ENCODE assay signal across 18 mouse cellular contexts in the genomic region with DNA sequence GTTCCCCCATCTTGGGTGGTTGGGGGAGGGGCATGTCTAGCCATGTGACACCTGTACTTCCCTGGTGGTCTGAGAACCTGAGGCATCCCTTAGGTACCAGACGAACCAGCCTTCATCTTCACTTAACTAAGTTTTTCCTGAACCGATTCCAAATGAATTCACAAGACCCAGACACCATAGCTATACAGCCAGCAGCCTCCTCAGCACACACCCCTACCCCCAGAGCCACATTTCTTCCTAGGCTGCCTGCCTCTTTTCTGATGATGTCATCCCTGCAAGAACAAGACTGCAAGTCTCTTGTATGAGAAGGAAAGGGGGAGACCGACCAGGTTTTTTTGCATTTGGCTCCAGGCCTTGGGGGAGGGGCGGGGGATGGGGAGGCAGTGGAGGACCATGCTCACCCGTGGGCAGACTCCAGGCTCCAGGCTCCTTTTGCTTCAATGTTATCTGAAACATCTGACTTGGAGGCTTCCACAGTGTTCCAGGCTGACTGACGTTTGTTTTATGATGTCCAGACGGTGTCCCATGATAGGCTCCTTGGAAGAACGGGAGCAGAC. TPM values are rescaled to one million over a fixed set of nuclear protein-coding genes. Genes with fewer than 3 reads are reported as not detected.
DNase-seq lines count a peak whose midpoint lies in the region; ATAC-seq and TF ChIP-seq lines count a peak whose summit lies in the region.
"Had no signal": no experiment of that assay in that cellular context is flagged by ENCODE, and none has a peak within 500 bp of the region (broad histone marks: within the 10 kb centered on the region; RNA-seq: fewer than 3 reads in every experiment).

No protein-coding gene starts in this region.

- H3K4me3 ChIP-seq in forebrain, embryonic 10.5 days: no peak overlapping the region
- H3K4me3 ChIP-seq in forebrain, embryonic 11.5 days (ENCODE audit: low read depth, low read length): no peak overlapping the region
- H3K4me3 ChIP-seq in kidney, embryonic 14.5 days (ENCODE audit: low read length): no peak overlapping the region
- no peak overlapping the region for H3K4me3 ChIP-seq in embryonic facial prominence, embryonic 13.5 days
- H3K4me3 ChIP-seq in limb, embryonic 15.5 days: no peak overlapping the region
- H3K4me3 ChIP-seq in gastrocnemius, adult 2 months: no peak overlapping the region
- H3K4me3 ChIP-seq: liver, embryonic 13.5 days; midbrain, embryonic 10.5 days; stomach, embryonic 15.5 days had no signal

- no peak for DNase-seq in forebrain, embryonic 10.5 days (ENCODE audit: extremely low spot score, low spot score)
- no peak for DNase-seq in forebrain, embryonic 11.5 days (ENCODE audit: low spot score)
- DNase-seq in kidney, adult 9 months: no peak
- DNase-seq in gastrocnemius, adult 2 months: no peak
- DNase-seq: cerebellum, postnatal 36 days; gastrocnemius, postnatal 25 days; kidney, postnatal 10 days; liver, embryonic 13.5 days; right cerebral cortex, adult 18-20 months; thymus, postnatal 25 days had no signal

- H3K9me3 ChIP-seq in forebrain, embryonic 10.5 days: no peaks in the 10 kb centered on the region
- H3K9me3 ChIP-seq in forebrain, embryonic 11.5 days (ENCODE audit: control insufficient read depth, low read length): no peaks in the 10 kb centered on the region
- no peaks in the 10 kb centered on the region for H3K9me3 ChIP-seq in kidney, embryonic 14.5 days (ENCODE audit: control insufficient read depth, low read length)
- no peaks in the 10 kb centered on the region for H3K9me3 ChIP-seq in embryonic facial prominence, embryonic 13.5 days
- H3K9me3 ChIP-seq in limb, embryonic 15.5 days: no peaks in the 10 kb centered on the region
- H3K9me3 ChIP-seq: liver, embryonic 13.5 days; midbrain, embryonic 10.5 days; stomach, embryonic 15.5 days had no signal

- intact Hi-C loops in gastrocnemius, adult 2 months (cut with DNase I): no loop called here

- H3K36me3 ChIP-seq in forebrain, embryonic 10.5 days (replicated peaks): peaks cover 7% of the 10 kb centered on the region
- no peaks in the 10 kb centered on the region for H3K36me3 ChIP-seq in forebrain, embryonic 11.5 days (ENCODE audit: control insufficient read depth, insufficient read depth, low read length)
- H3K36me3 ChIP-seq in kidney, embryonic 14.5 days (ENCODE audit: control insufficient read depth, insufficient read depth, low read length): peaks cover 30% of the 10 kb centered on the region
- peaks cover 21% of the 10 kb centered on the region for H3K36me3 ChIP-seq in embryonic facial prominence, embryonic 13.5 days
- H3K36me3 ChIP-seq in limb, embryonic 15.5 days: peaks cover 26% of the 10 kb centered on the region
- H3K36me3 ChIP-seq: liver, embryonic 13.5 days; midbrain, embryonic 10.5 days had no signal

- H3K27ac ChIP-seq in forebrain, embryonic 10.5 days: 0 out of 2 replicates have a peak overlapping the region, but pooled peaks have one; percentile 4
- no peak overlapping the region for H3K27ac ChIP-seq in forebrain, embryonic 11.5 days (ENCODE audit: low read depth, low read length)
- H3K27ac ChIP-seq in kidney, embryonic 14.5 days (ENCODE audit: low read depth, low read length): no peak overlapping the region
- H3K27ac ChIP-seq in embryonic facial prominence, embryonic 13.5 days: no peak overlapping the region
- H3K27ac ChIP-seq in limb, embryonic 15.5 days: peak overlapping the region; percentile 67
- H3K27ac ChIP-seq in gastrocnemius, adult 2 months: no peak overlapping the region
- H3K27ac ChIP-seq: hindbrain, embryonic 14.5 days; liver, embryonic 13.5 days; midbrain, embryonic 10.5 days; stomach, embryonic 15.5 days had no signal

- WGBS in forebrain, embryonic 10.5 days: 66% methylated on average over 8 of the region's 8 CpGs
- WGBS in forebrain, embryonic 11.5 days: 59% methylated on average over 8 of the region's 8 CpGs
- 39% methylated on average over 8 of the region's 8 CpGs for WGBS in kidney, embryonic 14.5 days
- 23% methylated on average over 8 of the region's 8 CpGs for WGBS in embryonic facial prominence, embryonic 13.5 days
- 29% methylated on average over 8 of the region's 8 CpGs for WGBS in limb, embryonic 15.5 days

- H3K9ac ChIP-seq in forebrain, embryonic 11.5 days (ENCODE audit: low read length): no peak overlapping the region
- H3K9ac ChIP-seq in kidney, embryonic 14.5 days (ENCODE audit: low read depth, low read length): no peak overlapping the region
- no peak overlapping the region for H3K9ac ChIP-seq in embryonic facial prominence, embryonic 13.5 days
- no peak overlapping the region for H3K9ac ChIP-seq in limb, embryonic 15.5 days
- H3K9ac ChIP-seq: hindbrain, embryonic 14.5 days; liver, embryonic 13.5 days; stomach, embryonic 15.5 days had no signal

- no peak for TF ChIP-seq CTCF in gastrocnemius, adult 2 months (IDR thresholded peaks at IDR 0.05)

- H3K4me2 ChIP-seq in forebrain, embryonic 11.5 days (ENCODE audit: low read depth, low read length, severe bottlenecking): no peak overlapping the region
- no peak overlapping the region for H3K4me2 ChIP-seq in kidney, embryonic 14.5 days (replicated peaks; ENCODE audit: low read depth, low read length)
- H3K4me2 ChIP-seq in embryonic facial prominence, embryonic 13.5 days: 0 out of 2 replicates have a peak overlapping the region, but pooled peaks have one; percentile 1
- H3K4me2 ChIP-seq in limb, embryonic 15.5 days: no peak overlapping the region
- H3K4me2 ChIP-seq: hindbrain, embryonic 14.5 days; liver, embryonic 13.5 days; stomach, embryonic 15.5 days had no signal

- peaks cover 22% of the 10 kb centered on the region for H3K4me1 ChIP-seq in forebrain, embryonic 10.5 days
- H3K4me1 ChIP-seq in forebrain, embryonic 11.5 days (replicated peaks; ENCODE audit: control insufficient read depth, insufficient read depth, low read length): 0 out of 2 replicates have a peak, but pooled peaks cover 1% of the 10 kb centered on the region
- 0 out of 2 replicates have a peak, but pooled peaks cover 8% of the 10 kb centered on the region for H3K4me1 ChIP-seq in kidney, embryonic 14.5 days (ENCODE audit: control insufficient read depth, insufficient read depth, low read length)
- H3K4me1 ChIP-seq in embryonic facial prominence, embryonic 13.5 days: peaks cover 21% of the 10 kb centered on the region
- H3K4me1 ChIP-seq in limb, embryonic 15.5 days: peaks cover 37% of the 10 kb centered on the region

- H3K27me3 ChIP-seq in forebrain, embryonic 10.5 days (ENCODE audit: poor library complexity, severe bottlenecking): 0 out of 2 replicates have a peak, but pooled peaks cover 6% of the 10 kb centered on the region
- no peaks in the 10 kb centered on the region for H3K27me3 ChIP-seq in forebrain, embryonic 11.5 days (ENCODE audit: control insufficient read depth, insufficient read depth, low read length)
- no peaks in the 10 kb centered on the region for H3K27me3 ChIP-seq in kidney, embryonic 14.5 days (ENCODE audit: control insufficient read depth, insufficient read depth, low read length)
- H3K27me3 ChIP-seq in embryonic facial prominence, embryonic 13.5 days: no peaks in the 10 kb centered on the region
- H3K27me3 ChIP-seq in limb, embryonic 15.5 days: no peaks in the 10 kb centered on the region
- H3K27me3 ChIP-seq: liver, embryonic 13.5 days; stomach, embryonic 15.5 days had no signal

- ATAC-seq in forebrain, embryonic 11.5 days (replicated peaks; ENCODE audit: low FRiP score): no peak
- peak; percentile 24; the same call in 1 of the 2 replicates for ATAC-seq in kidney, embryonic 14.5 days (ENCODE audit: low FRiP score, low TSS enrichment)
- no peak for ATAC-seq in embryonic facial prominence, embryonic 13.5 days (ENCODE audit: insufficient number of reproducible peaks, insufficient read depth, low FRiP score, low TSS enrichment, low read depth)
- ATAC-seq in limb, embryonic 15.5 days (ENCODE audit: insufficient number of reproducible peaks, low FRiP score, low TSS enrichment, low read depth): peak; percentile 63; the same call in 1 of the 2 replicates
- ATAC-seq in monocyte, adult 5-6 weeks (replicated peaks; ENCODE audit: insufficient number of reproducible peaks, low FRiP score, low TSS enrichment, poor library complexity, severe bottlenecking): no peak
- ATAC-seq: activated CD4-positive, CD25-positive, alpha-beta regulatory T cell, adult 4 months had no signal

RNA-seq across cellular contexts. Expression of a gene that starts 13.0 kb away (rescaled TPM):
- 20.1 and 22.1 TPM in 2 replicates for polyA plus RNA-seq in forebrain, embryonic 10.5 days (2016; fragmentation: Nextera tagmentation; extraction: Ambion mirVana)
- 26.1 and 26.2 TPM in 2 replicates for polyA plus RNA-seq in forebrain, embryonic 11.5 days (2014; fragmentation: Nextera tagmentation; extraction: Ambion mirVana)
- 76.2 and 105 TPM in 2 replicates for polyA plus RNA-seq in kidney, embryonic 14.5 days (2014; fragmentation: Nextera tagmentation; extraction: Ambion mirVana)
- polyA plus RNA-seq in embryonic facial prominence, embryonic 13.5 days (2015; fragmentation: Nextera tagmentation; extraction: Ambion mirVana): 68.8 TPM in 2 replicates
- polyA plus RNA-seq in limb, embryonic 15.5 days (2015; fragmentation: Nextera tagmentation; extraction: Ambion mirVana): 105 and 121 TPM in 2 replicates
- 10 to 100 TPM; 13.0 to 24.8 TPM for total RNA-seq in gastrocnemius, adult 2 months (2021)
- total RNA-seq in monocyte, adult 5-6 weeks (2017): 73.8 to 154 TPM (median 152 TPM) in 3 replicates

Comparison
In these comparisons a context has a peak if more than half of its experiments do, and no peak if none do; other contexts are left out.
1. H3K27ac ChIP-seq: peak in forebrain, embryonic 10.5 days (single experiment) and limb, embryonic 15.5 days (single experiment); none in forebrain, embryonic 11.5 days (single experiment), kidney, embryonic 14.5 days (single experiment), embryonic facial prominence, embryonic 13.5 days (single experiment) and gastrocnemius, adult 2 months (single experiment).
2. ATAC-seq: peak in kidney, embryonic 14.5 days (single experiment) and limb, embryonic 15.5 days (single experiment); none in forebrain, embryonic 11.5 days (single experiment), embryonic facial prominence, embryonic 13.5 days (single experiment) and monocyte, adult 5-6 weeks (single experiment).